Mouse (Mus musculus) heart, postnatal 0 days (tissue): ENCODE results near the gene Rps6ka5. TPM values are rescaled to one million over a fixed set of nuclear protein-coding genes. Genes with fewer than 3 reads are reported as not detected.

ENCODE experiments used
- ATAC-seq: fragments of 200-750 bp; cut with Nextera tagmentation; 2 replicates; pipeline ENCODE4 v1.8.0; 2017; ENCODE audit warnings: low read depth, moderate number of reproducible peaks, moderate library complexity; ENCODE audit not compliant: insufficient read depth
- DNase-seq: peaks from one replicate; pipeline ENCODE4 v3.0.0-alpha.2; 2016; ENCODE audit warnings: low spot score
- H3K27ac ChIP-seq: fragments of 300-500 bp; sonication (generic); 2 replicates; pipeline ENCODE4 v1.5.1; 2014; ENCODE audit warnings: low read depth, mild to moderate bottlenecking
- H3K27me3 ChIP-seq: fragments of 300-500 bp; sonication (generic); 2 replicates; pipeline ENCODE4 v1.6.1; 2014; ENCODE audit warnings: low read length, mixed read lengths; ENCODE audit not compliant: control insufficient read depth, insufficient read depth
- H3K36me3 ChIP-seq: fragments of 300-500 bp; sonication (generic); replicated peaks from 2 replicates; pipeline ENCODE4 v1.6.1; 2014; ENCODE audit warnings: low read length, mixed read lengths; ENCODE audit not compliant: control insufficient read depth, insufficient read depth
- H3K4me1 ChIP-seq: fragments of 300-500 bp; sonication (generic); 2 replicates; pipeline ENCODE4 v1.6.1; 2014; ENCODE audit warnings: antibody characterized with exemption; ENCODE audit not compliant: control insufficient read depth, insufficient read depth
- H3K4me2 ChIP-seq: fragments of 300-500 bp; sonication (generic); 2 replicates; pipeline ENCODE4 v1.6.1; 2014; ENCODE audit warnings: low read depth, mild to moderate bottlenecking, low read length, moderate library complexity
- H3K4me3 ChIP-seq: fragments of 300-500 bp; sonication (generic); 2 replicates; pipeline ENCODE4 v1.5.1; 2014; ENCODE audit warnings: low read depth, low read length
- H3K9ac ChIP-seq: fragments of 300-500 bp; sonication (generic); replicated peaks from 2 replicates; pipeline ENCODE4 v1.6.1; 2014; ENCODE audit warnings: low read depth, low read length, mixed read lengths
- H3K9me3 ChIP-seq: fragments of 300-500 bp; sonication (generic); replicated peaks from 2 replicates; pipeline ENCODE4 v1.6.1; 2016; ENCODE audit warnings: low read length; ENCODE audit not compliant: control insufficient read depth
- CTCF ChIP-seq: IDR thresholded peaks from 2 replicates; pipeline ENCODE4 v1.5.1; 2016; ENCODE audit warnings: antibody characterized with exemption, control low read depth, low read depth
- EP300 ChIP-seq: IDR thresholded peaks from 2 replicates; pipeline ENCODE4 v1.6.1; 2016; ENCODE audit warnings: antibody characterized with exemption, low read depth
- WGBS: fragments of 180-500 bp; shearing (Covaris S2); extraction: QIAGEN DNeasy Blood & Tissue Kit; methylation state at CpG from one replicate; pipeline ENCODE4 v1.1.7; 2014; 5-methylcytosine and 5-hydroxymethylcytosine counted together
- polyA plus RNA-seq: library from polyadenylated mRNA; unstranded; fragments of >200 nt; fragmentation: Nextera tagmentation; extraction: Ambion mirVana; gene quantifications from 2 replicates; pipeline ENCODE4 v1.2.1, GENCODE M21; 2015
- total RNA-seq: library from RNA; depleted of rRNA; stranded (reverse); fragments of >200 nt; gene quantifications from 2 replicates; pipeline ENCODE4 v1.2.3, GENCODE M21; 2014; ENCODE audit warnings: low replicate concordance

The Rps6ka5 gene
- total and polyA plus RNA-seq, 2 experiments from 2014 or later = 2.8 to 5.0 TPM

DNA sequence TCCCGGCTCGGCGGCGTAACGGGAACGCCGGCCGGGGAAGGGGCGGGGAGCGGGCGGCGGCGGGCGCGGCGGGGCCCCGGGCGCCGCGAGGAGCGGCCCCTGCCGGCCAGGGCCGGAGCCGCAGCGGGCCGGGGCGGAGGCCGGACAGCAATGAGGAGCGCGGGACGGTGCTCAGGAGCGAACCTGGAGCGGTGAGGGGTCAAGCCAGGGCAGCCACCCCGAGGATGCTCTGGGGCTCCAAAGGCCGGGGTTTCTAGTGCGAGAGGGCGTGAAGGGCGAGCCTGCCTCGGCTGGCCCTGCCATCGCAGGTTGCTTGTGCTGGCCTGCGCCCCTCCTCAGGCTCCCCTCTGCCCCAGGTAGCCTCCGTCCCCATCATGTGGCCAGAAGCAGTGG, 206.0 kb downstream of the Rps6ka5 start, which contains the start of gene Ttc7b:
TSS of gene Ttc7b (minus strand) at position 33 of the 393 bp plus-strand sequence.
- H3K4me1 ChIP-seq = peaks cover 23% of the 10 kb centered on the region
- H3K4me2 ChIP-seq = peak within 1 kb of the TSS; percentile 72
- no peaks in the 10 kb centered on the region for H3K36me3 ChIP-seq
- DNase-seq = peak; percentile 30
- peak within 1 kb of the TSS; percentile 71 for H3K4me3 ChIP-seq
- H3K9me3 ChIP-seq = no peaks in the 10 kb centered on the region
- TF ChIP-seq CTCF (peak; percentile 31), EP300 (no peak)
- H3K27me3 ChIP-seq = no peaks in the 10 kb centered on the region
- peak within 1 kb of the TSS; percentile 78 for H3K27ac ChIP-seq
- H3K9ac ChIP-seq = peak within 1 kb of the TSS; percentile 88
- 2% methylated on average over 42 of the region's 42 CpGs for WGBS
- ATAC-seq = peak; percentile 83

DNA sequence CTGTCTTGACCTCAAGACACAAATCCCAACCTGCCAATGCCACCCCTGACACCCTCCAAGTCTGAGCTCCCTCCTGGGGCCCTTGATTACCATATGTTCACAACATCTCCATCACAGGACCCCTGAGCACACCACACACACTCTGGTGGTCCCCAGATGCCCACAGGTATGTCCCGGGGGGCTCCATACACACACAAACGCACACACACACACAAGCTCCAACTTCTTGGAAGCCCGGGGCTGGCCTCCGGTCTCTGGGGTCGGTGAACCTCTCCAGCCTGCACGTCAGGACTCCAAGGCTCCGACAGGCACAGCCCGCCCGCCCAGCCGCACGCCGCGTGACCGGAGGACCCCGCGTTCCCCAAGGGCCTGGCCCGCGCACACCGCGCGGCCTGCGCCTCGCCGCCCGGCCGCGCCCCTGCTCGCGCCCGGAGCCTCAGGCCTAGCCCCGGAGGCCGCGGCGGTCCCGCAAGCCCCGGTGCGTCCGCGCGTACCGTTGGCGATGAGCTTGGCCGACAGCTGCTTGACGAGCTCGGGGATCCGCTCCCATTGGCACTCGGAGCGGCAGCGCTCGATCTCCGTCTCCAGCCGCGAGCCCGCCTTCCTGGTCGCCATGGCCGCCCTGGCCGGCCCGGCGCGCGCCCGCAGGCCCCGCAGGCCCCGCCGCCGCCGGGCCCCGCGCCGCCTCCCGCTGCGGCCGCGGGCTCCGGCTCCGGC, 206.5 kb downstream of the Rps6ka5 start:
- DNase-seq = peak; percentile 34
- H3K4me1 ChIP-seq = peaks cover 23% of the 10 kb centered on the region
- no peak for TF ChIP-seq CTCF
- no peaks in the 10 kb centered on the region for H3K9me3 ChIP-seq
- no peaks in the 10 kb centered on the region for H3K27me3 ChIP-seq
- H3K36me3 ChIP-seq = no peaks in the 10 kb centered on the region
- peak overlapping the region; percentile 78 for H3K27ac ChIP-seq
- H3K9ac ChIP-seq = peak overlapping the region; percentile 88
- peak overlapping the region; percentile 72 for H3K4me2 ChIP-seq
- H3K4me3 ChIP-seq = peak overlapping the region; percentile 71
- WGBS = under 1% methylated on average over 75 of the region's 76 CpGs
- ATAC-seq = peak; percentile 78

GRCm38 (mm10) chr12:100519684-100520076, 207.1 kb downstream of the Rps6ka5 start:
- Histone ChIP-seq H3K27me3 (no peaks in the 10 kb centered on the region), H3K9me3 (no peaks in the 10 kb centered on the region), H3K9ac (peak overlapping the region; percentile 88), H3K27ac (peak overlapping the region; percentile 78; the same call in 1 of the 2 replicates), H3K4me1 (peaks cover 23% of the 10 kb centered on the region), H3K36me3 (no peaks in the 10 kb centered on the region), H3K4me3 (peak overlapping the region; percentile 71), H3K4me2 (peak overlapping the region; percentile 72)
- 34% methylated on average over 7 of the region's 7 CpGs for WGBS
- TF ChIP-seq EP300 (no peak), CTCF (no peak)
- ATAC-seq = no peak
- no peak for DNase-seq

- ATAC-seq = no peak
- Histone ChIP-seq H3K4me1 (peaks cover 30% of the 10 kb centered on the region), H3K27me3 (no peaks in the 10 kb centered on the region), H3K9me3 (no peaks in the 10 kb centered on the region), H3K9ac (no peak overlapping the region), H3K4me2 (no peak overlapping the region), H3K36me3 (no peaks in the 10 kb centered on the region), H3K27ac (no peak overlapping the region), H3K4me3 (no peak overlapping the region)
- 77% methylated on average over 9 of the region's 9 CpGs for WGBS
- no peak for DNase-seq
- TF ChIP-seq EP300 = no peak
- TF ChIP-seq CTCF = no peak
Measured at GRCm38 (mm10) chr12:100517371-100517770, 209.4 kb downstream of the Rps6ka5 start.

GRCm38 (mm10) chr12:100516161-100516838, 210.5 kb downstream of the Rps6ka5 start:
- TF ChIP-seq EP300 = no peak
- TF ChIP-seq CTCF = no peak
- DNase-seq (no peak), ATAC-seq (no peak)
- Histone ChIP-seq H3K4me1 (peaks cover 34% of the 10 kb centered on the region), H3K27me3 (no peaks in the 10 kb centered on the region), H3K4me3 (no peak overlapping the region), H3K4me2 (no peak overlapping the region), H3K27ac (no peak overlapping the region), H3K36me3 (no peaks in the 10 kb centered on the region), H3K9me3 (no peaks in the 10 kb centered on the region), H3K9ac (no peak overlapping the region)
- WGBS = 91% methylated on average over 1 of the region's 1 CpGs
